Mouse (Mus musculus) embryonic fibroblast, embryonic 13.5 days (primary cell): ENCODE data around the gene Osbpl8. TPM values are rescaled to one million over a fixed set of nuclear protein-coding genes. Genes with fewer than 3 reads are reported as not detected.

ENCODE experiments used
- H3K27ac ChIP-seq: 2 replicates; pipeline ENCODE4 v1.5.1; 2012; ENCODE audit warnings: low read length, control low read depth, inconsistent platforms; ENCODE audit not compliant: insufficient read depth
- H3K4me1 ChIP-seq: 2 replicates; pipeline ENCODE4 v1.6.1; 2011; ENCODE audit warnings: low read length; ENCODE audit not compliant: control insufficient read depth, insufficient read depth
- H3K4me3 ChIP-seq: 2 replicates; pipeline ENCODE4 v1.5.1; 2011; ENCODE audit warnings: mild to moderate bottlenecking, control low read depth, low read length; ENCODE audit not compliant: insufficient read depth
- CTCF ChIP-seq: IDR thresholded peaks from 2 replicates; pipeline ENCODE4 v1.5.1; 2011; ENCODE audit warnings: mild to moderate bottlenecking, control low read depth, low read length, moderate library complexity, borderline replicate concordance; ENCODE audit not compliant: insufficient read depth
- POLR2A ChIP-seq: IDR thresholded peaks from 2 replicates; pipeline ENCODE4 v1.6.1; 2011; ENCODE audit warnings: low read depth, mild to moderate bottlenecking, control low read depth, low read length, moderate library complexity
- polyA plus RNA-seq: library from polyadenylated mRNA; stranded (reverse); fragments of >200 nt; gene quantifications from 2 replicates; pipeline ENCODE4 v1.2.4, GENCODE M21; 2011; ENCODE audit warnings: low read depth; ENCODE audit not compliant: missing spikeins, insufficient read length

The Osbpl8 gene
- polyA plus RNA-seq, 1 experiment: 24.8 TPM

DNA sequence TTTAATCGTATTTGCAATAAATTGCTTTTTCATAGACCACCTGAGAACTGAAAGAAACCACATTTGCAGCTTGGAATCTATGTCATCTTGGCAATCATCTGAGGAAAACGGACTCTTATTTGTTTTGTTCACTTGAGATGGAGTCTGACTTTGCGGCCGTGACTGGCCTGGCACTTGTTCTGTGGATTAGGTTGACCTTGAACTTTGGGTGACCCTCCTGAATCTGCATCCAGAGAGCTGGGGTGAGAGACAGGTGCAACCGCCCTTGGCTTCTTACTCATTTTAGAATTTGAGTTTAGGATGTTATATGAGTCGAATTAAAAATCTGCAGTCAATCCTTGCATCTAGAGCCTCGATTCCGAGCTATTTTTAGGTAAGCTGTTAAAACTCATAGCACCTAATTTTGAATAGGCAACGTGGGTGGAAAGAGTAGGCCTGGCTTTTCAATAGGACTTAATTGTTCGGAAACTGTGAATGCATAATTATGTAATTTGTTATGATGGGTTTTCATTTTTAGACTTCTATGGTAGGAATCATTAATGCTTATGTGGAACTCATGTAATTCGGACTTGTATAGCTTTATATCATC, 20.1 kb upstream of the Osbpl8 start:
- Histone ChIP-seq H3K27ac (no peak overlapping the region), H3K4me3 (no peak overlapping the region), H3K4me1 (no peaks in the 10 kb centered on the region)
- TF ChIP-seq POLR2A (no peak), CTCF (no peak)

DNA sequence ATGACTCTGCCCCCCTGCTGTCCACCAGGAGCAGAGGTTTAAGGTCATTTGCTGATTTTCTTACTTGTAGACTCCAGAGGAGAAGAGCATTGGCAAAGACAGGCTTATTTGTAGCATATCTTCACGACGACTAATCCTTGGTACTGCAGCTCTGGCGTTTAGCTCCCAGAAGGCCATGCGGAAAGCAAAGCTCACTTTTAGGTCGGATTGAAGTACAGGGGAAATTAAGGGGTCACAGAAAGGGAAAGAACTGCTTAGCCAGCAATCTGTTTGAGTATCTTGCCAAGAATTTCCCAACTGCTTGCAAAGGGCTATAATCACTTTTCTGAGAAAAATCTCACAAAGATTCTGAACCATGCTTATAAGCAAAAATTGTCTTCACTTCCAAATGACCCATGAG, 14.8 kb upstream of the Osbpl8 start:
- Histone ChIP-seq H3K27ac (no peak overlapping the region), H3K4me3 (no peak overlapping the region), H3K4me1 (no peaks in the 10 kb centered on the region)
- TF ChIP-seq CTCF (no peak), POLR2A (no peak)

DNA sequence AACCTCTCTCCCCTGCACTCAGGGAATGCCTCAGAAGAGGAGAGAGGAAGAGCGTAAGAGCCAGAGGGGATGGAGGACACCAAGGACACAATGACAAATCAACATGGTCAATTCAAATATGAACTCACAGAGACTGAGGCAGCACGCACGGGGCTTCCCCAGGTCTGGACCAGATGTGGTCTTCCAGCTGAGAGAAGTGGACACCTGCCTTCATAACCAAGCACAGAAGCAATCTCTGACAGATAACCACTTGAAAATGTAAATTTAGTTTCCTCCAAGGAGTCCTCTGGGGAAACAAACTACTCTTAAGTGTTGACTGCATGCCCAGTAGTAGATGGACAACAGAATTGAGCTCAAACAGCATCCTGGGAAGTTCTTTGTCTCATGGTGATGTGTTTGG, 9.5 kb upstream of the Osbpl8 start:
- H3K4me1 ChIP-seq: no peaks in the 10 kb centered on the region
- TF ChIP-seq POLR2A (no peak), CTCF (no peak)
- no peak overlapping the region for H3K27ac ChIP-seq
- no peak overlapping the region for H3K4me3 ChIP-seq

DNA sequence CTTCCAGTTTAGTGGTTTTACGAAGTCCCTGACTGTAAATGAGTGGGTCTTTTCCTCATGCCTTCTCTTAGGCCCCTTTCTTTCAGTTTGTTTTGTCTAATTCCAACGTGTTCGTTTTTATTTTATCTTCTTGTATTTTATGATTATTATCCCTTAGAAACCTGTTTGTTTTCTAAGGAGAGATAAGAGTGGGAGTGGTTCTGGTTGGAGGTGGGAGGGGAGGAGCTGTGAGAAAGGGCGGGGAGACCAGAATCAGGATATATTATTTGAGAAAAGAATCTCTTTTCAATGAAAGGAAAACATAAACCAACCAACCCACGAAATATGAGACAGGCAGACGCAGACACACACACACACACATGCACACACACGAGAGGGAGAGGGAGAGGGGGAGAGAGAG, 9.0 kb upstream of the Osbpl8 start:
- no peak for TF ChIP-seq POLR2A
- TF ChIP-seq CTCF: no peak
- Histone ChIP-seq H3K4me1 (no peaks in the 10 kb centered on the region), H3K4me3 (no peak overlapping the region), H3K27ac (no peak overlapping the region)

DNA sequence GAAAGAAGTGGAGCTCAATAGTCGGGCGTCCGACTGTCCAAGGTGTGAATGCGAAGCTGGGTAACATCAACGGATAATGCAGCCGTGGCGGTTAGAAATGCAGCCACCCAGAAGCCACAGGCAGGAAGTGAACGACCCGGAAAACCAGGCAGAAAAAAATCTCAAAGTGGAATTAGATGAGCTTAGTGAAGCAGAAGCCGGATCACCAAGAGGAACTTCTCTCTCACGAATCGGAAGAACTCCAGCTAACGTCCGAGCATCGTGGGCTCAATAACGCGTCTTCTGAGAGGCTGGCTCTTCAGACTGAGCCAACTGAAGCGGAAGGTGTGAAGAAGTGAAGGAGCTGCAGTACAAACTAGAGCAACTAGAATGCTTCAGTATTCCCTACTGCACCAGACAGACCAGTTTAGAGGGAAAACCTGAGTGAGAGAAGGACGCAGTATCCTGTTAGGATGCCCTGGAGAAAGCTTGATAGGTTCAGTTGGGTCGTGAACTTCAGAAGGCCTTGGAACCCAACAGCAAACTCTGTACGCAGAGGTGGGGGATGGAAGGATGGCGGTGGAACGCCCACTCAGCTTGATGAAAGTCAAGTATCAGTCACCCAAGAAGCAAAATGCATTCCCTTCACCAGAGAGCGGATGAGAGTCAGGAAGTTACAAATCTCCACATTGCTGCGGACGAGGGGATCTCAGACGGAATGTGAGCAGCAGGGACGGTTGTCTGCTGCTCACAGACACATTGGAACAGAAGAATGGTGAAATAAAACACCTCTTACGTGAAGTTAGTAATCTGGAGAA, 8.0 kb upstream of the Osbpl8 start:
- no peak overlapping the region for H3K27ac ChIP-seq
- TF ChIP-seq POLR2A (no peak), CTCF (no peak)
- no peak overlapping the region for H3K4me3 ChIP-seq
- no peaks in the 10 kb centered on the region for H3K4me1 ChIP-seq

DNA sequence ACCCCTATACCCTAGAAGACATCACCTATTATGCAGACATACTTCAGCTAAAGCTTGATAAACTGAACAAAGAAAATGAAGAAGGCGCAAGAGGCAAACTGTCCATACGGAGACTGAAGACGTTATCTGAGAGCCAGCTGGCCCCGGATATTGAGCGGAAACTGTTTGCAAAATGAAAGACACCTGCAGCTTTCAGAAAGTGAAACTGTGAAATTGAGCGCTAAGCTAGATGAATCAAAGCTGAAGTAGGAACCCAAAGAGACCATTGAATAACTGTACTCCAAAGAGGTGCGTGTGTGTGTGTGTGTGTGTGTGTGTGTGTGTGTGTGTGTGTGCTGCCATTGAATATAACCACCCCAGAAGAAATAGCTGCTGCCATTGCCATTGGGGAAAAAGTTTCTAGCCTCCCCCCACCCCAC, 7.3 kb upstream of the Osbpl8 start:
- TF ChIP-seq POLR2A: no peak
- TF ChIP-seq CTCF: no peak
- Histone ChIP-seq H3K4me1 (no peaks in the 10 kb centered on the region), H3K4me3 (no peak overlapping the region), H3K27ac (no peak overlapping the region)

- H3K4me1 ChIP-seq: no peaks in the 10 kb centered on the region
- no peak overlapping the region for H3K4me3 ChIP-seq
- TF ChIP-seq CTCF (no peak), POLR2A (no peak)
- no peak overlapping the region for H3K27ac ChIP-seq
Measured at GRCm38 (mm10) chr10:111159789-111160522, 4.6 kb upstream of the Osbpl8 start.

GRCm38 (mm10) chr10:111160540-111160939, 4.0 kb upstream of the Osbpl8 start:
- no peak for TF ChIP-seq CTCF
- TF ChIP-seq POLR2A: no peak
- H3K4me1 ChIP-seq: no peaks in the 10 kb centered on the region
- no peak overlapping the region for H3K27ac ChIP-seq
- H3K4me3 ChIP-seq: no peak overlapping the region

GRCm38 (mm10) chr10:111161373-111161772, 3.2 kb upstream of the Osbpl8 start:
- no peak overlapping the region for H3K4me3 ChIP-seq
- TF ChIP-seq CTCF: no peak
- TF ChIP-seq POLR2A: no peak
- H3K4me1 ChIP-seq: no peaks in the 10 kb centered on the region
- no peak overlapping the region for H3K27ac ChIP-seq

DNA sequence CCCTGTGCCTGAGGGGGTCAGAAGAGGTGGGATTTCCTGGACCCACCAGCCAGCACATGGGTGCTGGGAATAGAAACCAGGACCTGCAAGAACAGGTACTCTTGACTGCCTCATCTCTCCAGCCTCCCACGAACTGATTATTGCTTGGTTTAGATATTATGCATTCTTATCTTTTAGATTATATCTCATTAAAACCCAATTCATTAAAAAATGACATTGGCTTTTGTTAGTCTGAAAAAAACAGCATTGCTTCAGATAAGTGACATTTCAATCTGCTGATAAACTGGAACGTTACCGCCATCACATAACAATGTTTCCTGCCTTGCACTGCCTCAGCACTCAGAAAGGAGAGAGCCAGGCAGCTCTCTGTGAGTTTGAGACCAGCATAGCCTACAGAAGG, 1.5 kb upstream of the Osbpl8 start:
- Histone ChIP-seq H3K4me1 (no peaks in the 10 kb centered on the region; the same call in 1 of the 2 replicates), H3K27ac (no peak overlapping the region), H3K4me3 (no peak overlapping the region)
- TF ChIP-seq CTCF (no peak), POLR2A (no peak)

- H3K4me3 ChIP-seq: peak overlapping the region; percentile 57
- TF ChIP-seq CTCF: no peak
- TF ChIP-seq POLR2A: no peak
- no peaks in the 10 kb centered on the region; the same call in 1 of the 2 replicates for H3K4me1 ChIP-seq
- peak overlapping the region; percentile 74 for H3K27ac ChIP-seq
Measured at GRCm38 (mm10) chr10:111163601-111164240, 831 bp upstream of the Osbpl8 start.
